Mouse (Mus musculus) forebrain, embryonic 15.5 days (tissue): Measurements from ENCODE around the gene Snx18. TPM values are rescaled to one million over a fixed set of nuclear protein-coding genes. Genes with fewer than 3 reads are reported as not detected.

Experiments
- ATAC-seq: fragments of 200-750 bp; cut with Nextera tagmentation; replicated peaks from 2 replicates; pipeline ENCODE4 v1.8.0; 2017; ENCODE audit warnings: mild to moderate bottlenecking, moderate TSS enrichment, moderate library complexity
- H3K27ac ChIP-seq: fragments of 300-500 bp; sonication (generic); replicated peaks from 2 replicates; pipeline ENCODE4 v1.5.1; 2015; ENCODE audit warnings: mild to moderate bottlenecking, inconsistent platforms
- H3K27me3 ChIP-seq: fragments of 300-500 bp; sonication (generic); 2 replicates; pipeline ENCODE4 v1.6.1; 2015; ENCODE audit warnings: inconsistent platforms
- H3K36me3 ChIP-seq: fragments of 300-500 bp; sonication (generic); 2 replicates; pipeline ENCODE4 v1.6.1; 2015; ENCODE audit warnings: mild to moderate bottlenecking, inconsistent platforms
- H3K4me1 ChIP-seq: fragments of 300-500 bp; sonication (generic); 2 replicates; pipeline ENCODE4 v1.6.1; 2015; ENCODE audit warnings: inconsistent platforms
- H3K4me2 ChIP-seq: fragments of 300-500 bp; sonication (generic); replicated peaks from 2 replicates; pipeline ENCODE4 v1.6.1; 2015; ENCODE audit warnings: mild to moderate bottlenecking, inconsistent platforms
- H3K4me3 ChIP-seq: fragments of 300-500 bp; sonication (generic); 2 replicates; pipeline ENCODE4 v1.5.1; 2015; ENCODE audit warnings: mild to moderate bottlenecking, inconsistent platforms
- H3K9ac ChIP-seq: fragments of 300-500 bp; sonication (generic); replicated peaks from 2 replicates; pipeline ENCODE4 v1.6.1; 2015; ENCODE audit warnings: mild to moderate bottlenecking, inconsistent platforms
- H3K9me3 ChIP-seq: fragments of 300-500 bp; sonication (generic); 2 replicates; pipeline ENCODE4 v1.6.1; 2016; ENCODE audit warnings: inconsistent platforms
- WGBS: fragments of 180-500 bp; shearing (Covaris S2); methylation state at CpG from one replicate; pipeline ENCODE4 v1.1.7; 2015; ENCODE audit warnings: mixed read lengths; 5-methylcytosine and 5-hydroxymethylcytosine counted together
- polyA plus RNA-seq: library from polyadenylated mRNA; unstranded; fragments of >200 nt; fragmentation: Nextera tagmentation; extraction: Ambion mirVana; gene quantifications from 2 replicates; pipeline ENCODE4 v1.2.1, GENCODE M21; 2015

Gene Snx18
- 11.6 and 12.0 TPM in 2 replicates for polyA plus RNA-seq

- WGBS: under 1% methylated on average over 116 of the region's 119 CpGs
- ATAC-seq: peak; percentile 96
- Histone ChIP-seq H3K9me3 (no peaks in the 10 kb centered on the region), H3K9ac (peak within 1 kb of the TSS; percentile 97), H3K4me1 (peaks cover 43% of the 10 kb centered on the region), H3K36me3 (no peaks in the 10 kb centered on the region), H3K27me3 (no peaks in the 10 kb centered on the region), H3K27ac (peak within 1 kb of the TSS; percentile 94), H3K4me2 (peak within 1 kb of the TSS; percentile 90), H3K4me3 (peak within 1 kb of the TSS; percentile 95)
These were observed at the start of gene Snx18 for GRCm38 (mm10) chr13:113617891-113618823. Gene Snx18, minus strand, starts transcription at chr13:113618564.

GRCm38 (mm10) chr13:113663883-113664282, 45.5 kb upstream of the Snx18 start:
- Histone ChIP-seq H3K4me1 (peaks cover 17% of the 10 kb centered on the region), H3K9me3 (no peaks in the 10 kb centered on the region), H3K27ac (no peak overlapping the region), H3K4me2 (peak overlapping the region; percentile 33; the same call in 1 of the 2 replicates), H3K27me3 (no peaks in the 10 kb centered on the region), H3K4me3 (no peak overlapping the region), H3K9ac (no peak overlapping the region), H3K36me3 (no peaks in the 10 kb centered on the region)
- ATAC-seq: no peak
- 63% methylated on average over 7 of the region's 7 CpGs for WGBS

- 0 out of 2 replicates have a peak within 1 kb of the TSS, but pooled peaks have one; percentile 17 for H3K9ac ChIP-seq
- 32% methylated on average over 28 of the region's 28 CpGs for WGBS
- peaks cover 17% of the 10 kb centered on the region for H3K4me1 ChIP-seq
- 0 out of 2 replicates have a peak within 1 kb of the TSS, but pooled peaks have one; percentile 10 for H3K27ac ChIP-seq
- no peaks in the 10 kb centered on the region for H3K9me3 ChIP-seq
- ATAC-seq: peak; percentile 90
- no peaks in the 10 kb centered on the region for H3K27me3 ChIP-seq
- H3K4me2 ChIP-seq: peak within 1 kb of the TSS; percentile 33
- peak within 1 kb of the TSS; percentile 9; the same call in 1 of the 2 replicates for H3K4me3 ChIP-seq
- no peaks in the 10 kb centered on the region for H3K36me3 ChIP-seq
These were observed 44.9 kb upstream of the Snx18 start, which contains the start of gene Hspb3 for GRCm38 (mm10) chr13:113663151-113663779. Gene Hspb3, minus strand, starts transcription at chr13:113663676.

GRCm38 (mm10) chr13:113661826-113662271, 43.5 kb upstream of the Snx18 start:
- Histone ChIP-seq H3K9me3 (no peaks in the 10 kb centered on the region), H3K27ac (no peak overlapping the region), H3K36me3 (no peaks in the 10 kb centered on the region), H3K27me3 (no peaks in the 10 kb centered on the region), H3K9ac (no peak overlapping the region; the same call in 1 of the 2 replicates), H3K4me1 (peaks cover 17% of the 10 kb centered on the region), H3K4me3 (no peak overlapping the region), H3K4me2 (no peak overlapping the region)
- ATAC-seq: no peak
- 77% methylated on average over 7 of the region's 7 CpGs for WGBS

GRCm38 (mm10) chr13:113660576-113661310, 42.4 kb upstream of the Snx18 start:
- H3K27me3 ChIP-seq: no peaks in the 10 kb centered on the region
- H3K27ac ChIP-seq: no peak overlapping the region
- no peak overlapping the region for H3K9ac ChIP-seq
- H3K9me3 ChIP-seq: no peaks in the 10 kb centered on the region
- 75% methylated on average over 9 of the region's 9 CpGs for WGBS
- peaks cover 17% of the 10 kb centered on the region for H3K4me1 ChIP-seq
- no peak for ATAC-seq
- H3K36me3 ChIP-seq: no peaks in the 10 kb centered on the region
- no peak overlapping the region for H3K4me2 ChIP-seq
- H3K4me3 ChIP-seq: no peak overlapping the region

- Histone ChIP-seq H3K27ac (no peak overlapping the region), H3K4me2 (no peak overlapping the region), H3K36me3 (no peaks in the 10 kb centered on the region), H3K4me1 (peaks cover 3% of the 10 kb centered on the region; the same call in 1 of the 2 replicates), H3K4me3 (no peak overlapping the region), H3K27me3 (no peaks in the 10 kb centered on the region), H3K9ac (no peak overlapping the region), H3K9me3 (no peaks in the 10 kb centered on the region)
- ATAC-seq: no peak
- WGBS: 88% methylated on average over 7 of the region's 7 CpGs
These were observed 38.8 kb upstream of the Snx18 start for GRCm38 (mm10) chr13:113657204-113657603.

GRCm38 (mm10) chr13:113656639-113657038, 38.3 kb upstream of the Snx18 start:
- H3K36me3 ChIP-seq: no peaks in the 10 kb centered on the region

GRCm38 (mm10) chr13:113655511-113655910, 37.1 kb upstream of the Snx18 start:
- Histone ChIP-seq H3K9ac (no peak overlapping the region), H3K4me3 (no peak overlapping the region), H3K4me2 (no peak overlapping the region), H3K36me3 (no peaks in the 10 kb centered on the region), H3K27ac (no peak overlapping the region), H3K4me1 (no peaks in the 10 kb centered on the region), H3K27me3 (no peaks in the 10 kb centered on the region), H3K9me3 (no peaks in the 10 kb centered on the region)
- no peak for ATAC-seq
- 92% methylated on average over 4 of the region's 4 CpGs for WGBS

More at GRCm38 (mm10) chr13:113656639-113657038, 38.3 kb upstream of the Snx18 start:
- 90% methylated on average over 4 of the region's 4 CpGs for WGBS
- Histone ChIP-seq H3K27me3 (no peaks in the 10 kb centered on the region), H3K4me1 (peaks cover 2% of the 10 kb centered on the region; the same call in 1 of the 2 replicates), H3K9me3 (no peaks in the 10 kb centered on the region), H3K4me3 (no peak overlapping the region), H3K4me2 (no peak overlapping the region), H3K27ac (no peak overlapping the region), H3K9ac (no peak overlapping the region)
- no peak for ATAC-seq

- H3K36me3 ChIP-seq: no peaks in the 10 kb centered on the region
- no peaks in the 10 kb centered on the region for H3K9me3 ChIP-seq
- no peak for ATAC-seq
- no peak overlapping the region for H3K4me3 ChIP-seq
- H3K4me2 ChIP-seq: no peak overlapping the region
- WGBS: 52% methylated on average over 11 of the region's 11 CpGs
- no peaks in the 10 kb centered on the region for H3K27me3 ChIP-seq
- no peak overlapping the region for H3K27ac ChIP-seq
- no peak overlapping the region for H3K9ac ChIP-seq
- H3K4me1 ChIP-seq: peaks cover 7% of the 10 kb centered on the region; the same call in 1 of the 2 replicates
These were observed 22.7 kb upstream of the Snx18 start for GRCm38 (mm10) chr13:113640944-113641597.

GRCm38 (mm10) chr13:113638914-113639313, 20.6 kb upstream of the Snx18 start:
- H3K27ac ChIP-seq: no peak overlapping the region
- H3K4me1 ChIP-seq: peaks cover 7% of the 10 kb centered on the region; the same call in 1 of the 2 replicates
- no peak overlapping the region for H3K4me3 ChIP-seq
- 32% methylated on average over 7 of the region's 7 CpGs for WGBS
- ATAC-seq: peak; percentile 39; the same call in 1 of the 2 replicates
- H3K9ac ChIP-seq: no peak overlapping the region
- no peaks in the 10 kb centered on the region for H3K27me3 ChIP-seq
- H3K36me3 ChIP-seq: no peaks in the 10 kb centered on the region
- no peaks in the 10 kb centered on the region for H3K9me3 ChIP-seq
- H3K4me2 ChIP-seq: no peak overlapping the region

- H3K4me2 ChIP-seq: no peak overlapping the region
- 80% methylated on average over 17 of the region's 17 CpGs for WGBS
- no peaks in the 10 kb centered on the region for H3K9me3 ChIP-seq
- H3K4me1 ChIP-seq: 0 out of 2 replicates have a peak, but pooled peaks cover 3% of the 10 kb centered on the region
- no peaks in the 10 kb centered on the region for H3K36me3 ChIP-seq
- H3K27me3 ChIP-seq: no peaks in the 10 kb centered on the region
- no peak for ATAC-seq
- no peak overlapping the region for H3K9ac ChIP-seq
- no peak overlapping the region for H3K4me3 ChIP-seq
- H3K27ac ChIP-seq: no peak overlapping the region
These were observed 17.4 kb upstream of the Snx18 start for GRCm38 (mm10) chr13:113635799-113636222.
